Mouse (Mus musculus) kidney, embryonic 15.5 days (tissue): ENCODE measurements around the gene Sctr. TPM values are rescaled to one million over a fixed set of nuclear protein-coding genes. Genes with fewer than 3 reads are reported as not detected.

Experiments used
- ATAC-seq: fragments of 200-750 bp; cut with Nextera tagmentation; replicated peaks from 2 replicates; pipeline ENCODE4 v1.8.0; 2017; ENCODE audit warnings: moderate TSS enrichment; ENCODE audit not compliant: low FRiP score
- H3K27ac ChIP-seq: fragments of 300-500 bp; sonication (generic); 2 replicates; pipeline ENCODE4 v1.5.1; 2015; ENCODE audit warnings: mild to moderate bottlenecking, inconsistent platforms
- H3K27me3 ChIP-seq: fragments of 300-500 bp; sonication (generic); 2 replicates; pipeline ENCODE4 v1.6.1; 2015; ENCODE audit warnings: inconsistent platforms
- H3K36me3 ChIP-seq: fragments of 300-500 bp; sonication (generic); 2 replicates; pipeline ENCODE4 v1.6.1; 2015; ENCODE audit warnings: inconsistent platforms
- H3K4me1 ChIP-seq: fragments of 300-500 bp; sonication (generic); 2 replicates; pipeline ENCODE4 v1.6.1; 2015; ENCODE audit warnings: inconsistent platforms
- H3K4me2 ChIP-seq: fragments of 300-500 bp; sonication (generic); 2 replicates; pipeline ENCODE4 v1.6.1; 2015; ENCODE audit warnings: moderate library complexity, mild to moderate bottlenecking, inconsistent platforms
- H3K4me3 ChIP-seq: fragments of 300-500 bp; sonication (generic); replicated peaks from 2 replicates; pipeline ENCODE4 v1.5.1; 2015; ENCODE audit warnings: mild to moderate bottlenecking, inconsistent platforms
- H3K9ac ChIP-seq: fragments of 300-500 bp; sonication (generic); 2 replicates; pipeline ENCODE4 v1.6.1; 2015; ENCODE audit warnings: mild to moderate bottlenecking, inconsistent platforms
- H3K9me3 ChIP-seq: fragments of 300-500 bp; sonication (generic); replicated peaks from 2 replicates; pipeline ENCODE4 v1.6.1; 2016; ENCODE audit warnings: inconsistent platforms
- WGBS: fragments of 180-500 bp; shearing (Covaris S2); methylation state at CpG from one replicate; pipeline ENCODE4 v1.1.7; 2015; ENCODE audit warnings: mixed read lengths; 5-methylcytosine and 5-hydroxymethylcytosine counted together
- polyA plus RNA-seq: library from polyadenylated mRNA; unstranded; fragments of >200 nt; fragmentation: Nextera tagmentation; extraction: Ambion mirVana; gene quantifications from 2 replicates; pipeline ENCODE4 v1.2.1, GENCODE M21; 2015

Sctr gene
- polyA plus RNA-seq, 1 experiment from 2014 or later, result 1.2 TPM

DNA sequence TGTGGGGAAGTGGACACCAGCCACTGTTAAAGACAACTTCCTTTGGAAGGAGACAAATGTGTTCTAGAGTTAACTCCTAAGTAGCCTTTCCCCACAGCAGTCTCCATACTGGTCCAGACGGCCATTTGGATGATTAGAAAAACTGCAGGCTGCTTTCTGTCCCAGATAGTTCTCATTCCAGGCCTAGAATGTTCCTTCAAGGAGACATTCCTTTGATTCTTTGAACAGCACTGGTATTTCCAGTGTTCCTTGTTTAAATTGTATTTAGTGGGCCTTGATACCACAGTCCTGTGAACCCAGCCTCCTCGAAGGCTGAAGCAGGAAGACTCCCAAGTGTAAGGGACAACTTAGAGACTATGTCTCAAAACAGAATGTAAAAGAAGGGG is 26.8 kb downstream of the Sctr start:
- no peak for ATAC-seq
- Histone ChIP-seq H3K36me3 (no peaks in the 10 kb centered on the region), H3K9me3 (no peaks in the 10 kb centered on the region), H3K4me3 (no peak overlapping the region), H3K27ac (no peak overlapping the region), H3K4me1 (peaks cover 11% of the 10 kb centered on the region), H3K4me2 (no peak overlapping the region; the same call in 1 of the 2 replicates), H3K27me3 (no peaks in the 10 kb centered on the region), H3K9ac (no peak overlapping the region)
- WGBS, result 79% methylated on average over 2 of the region's 2 CpGs

DNA sequence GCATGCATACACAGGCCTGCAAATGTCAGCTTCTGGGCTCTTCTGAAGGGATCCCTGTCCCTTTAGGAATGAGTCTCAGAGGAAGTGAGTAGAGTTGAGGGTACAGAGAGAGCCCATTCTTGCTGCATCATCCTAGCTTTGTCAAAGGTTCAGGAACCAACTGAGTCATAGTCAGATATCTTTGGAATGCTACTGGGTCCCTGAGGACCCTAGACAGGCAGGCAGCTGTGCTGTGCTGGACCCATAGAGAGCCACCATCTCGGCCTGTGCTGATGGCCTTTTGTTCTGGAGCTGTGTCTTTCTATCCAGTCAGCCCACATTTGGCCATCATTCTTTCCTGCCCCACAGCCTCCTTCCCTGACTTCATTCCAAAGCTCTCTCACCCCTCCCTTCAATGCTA is 28.1 kb downstream of the Sctr start:
- Histone ChIP-seq H3K4me2 (no peak overlapping the region), H3K9ac (no peak overlapping the region), H3K4me3 (no peak overlapping the region), H3K27ac (no peak overlapping the region), H3K9me3 (no peaks in the 10 kb centered on the region), H3K27me3 (no peaks in the 10 kb centered on the region), H3K4me1 (peaks cover 11% of the 10 kb centered on the region), H3K36me3 (no peaks in the 10 kb centered on the region)
- no peak for ATAC-seq
- WGBS, result 53% methylated on average over 1 of the region's 1 CpGs

DNA sequence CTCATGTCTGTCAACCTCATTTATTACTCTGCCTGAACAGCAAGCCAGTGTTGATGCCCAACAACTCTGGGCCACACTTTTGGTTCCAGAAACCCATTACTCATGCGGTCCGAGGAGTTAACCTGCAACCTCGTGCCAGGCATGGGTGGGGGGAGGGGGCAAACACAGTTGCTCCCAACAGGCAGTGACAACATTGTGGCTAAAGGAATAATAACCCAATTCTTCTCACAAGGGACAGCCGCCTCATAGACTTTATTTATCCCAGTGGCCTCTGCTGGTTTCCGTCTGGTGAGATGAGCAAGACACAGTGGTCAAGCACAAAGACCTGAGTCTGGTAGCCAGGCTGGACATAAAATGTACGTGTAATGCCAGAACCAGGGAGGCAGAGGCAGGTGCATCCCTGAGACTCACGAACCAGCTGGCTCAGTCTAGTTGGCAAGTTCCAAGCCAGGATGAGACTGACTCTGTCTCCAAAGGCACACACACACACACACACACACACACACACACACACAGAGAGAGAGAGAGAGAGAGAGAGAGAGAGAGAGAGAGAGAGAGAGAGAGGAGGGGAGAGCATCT is 28.9 kb downstream of the Sctr start:
- Histone ChIP-seq H3K4me1 (peaks cover 11% of the 10 kb centered on the region), H3K9ac (no peak overlapping the region), H3K36me3 (no peaks in the 10 kb centered on the region), H3K27me3 (no peaks in the 10 kb centered on the region), H3K4me3 (no peak overlapping the region), H3K9me3 (no peaks in the 10 kb centered on the region), H3K27ac (no peak overlapping the region), H3K4me2 (no peak overlapping the region)
- ATAC-seq, result no peak
- WGBS, result 85% methylated on average over 7 of the region's 7 CpGs

DNA sequence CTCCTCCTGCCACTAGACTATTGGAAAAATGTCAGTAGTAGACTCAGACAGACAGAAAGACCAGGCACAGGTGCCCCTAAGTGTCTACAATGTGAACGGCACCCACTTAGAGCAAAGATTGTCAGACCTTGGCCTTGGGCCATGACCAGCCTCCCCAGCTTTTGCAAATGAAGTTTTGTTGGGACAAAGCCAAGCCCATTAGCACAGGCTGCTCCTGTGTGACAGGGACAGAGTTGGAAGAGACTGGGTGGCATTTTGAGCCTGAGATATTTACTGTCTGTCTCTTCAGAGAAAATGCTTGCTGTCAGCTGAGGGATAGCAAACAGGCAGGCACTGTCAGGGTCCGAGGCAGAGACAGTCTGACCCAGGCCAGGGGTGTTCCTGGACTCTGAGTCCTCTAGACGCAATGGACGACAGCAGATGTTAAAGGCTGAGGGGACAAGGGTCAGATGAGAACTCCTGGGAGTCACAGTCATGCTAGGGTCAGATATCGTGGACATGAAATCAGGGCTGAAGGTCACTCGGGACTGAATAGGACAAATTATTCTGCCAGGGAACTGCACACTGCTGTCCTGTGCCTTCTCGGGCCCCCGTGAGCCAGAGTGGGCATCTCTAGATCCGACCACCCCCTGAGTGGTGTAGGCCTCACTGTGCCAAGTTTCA is 30.5 kb downstream of the Sctr start:
- H3K4me1 ChIP-seq, result peaks cover 11% of the 10 kb centered on the region
- no peaks in the 10 kb centered on the region for H3K36me3 ChIP-seq
- 56% methylated on average over 9 of the region's 9 CpGs for WGBS
- H3K27ac ChIP-seq, result no peak overlapping the region
- H3K27me3 ChIP-seq, result no peaks in the 10 kb centered on the region
- no peak overlapping the region for H3K4me2 ChIP-seq
- H3K9me3 ChIP-seq, result no peaks in the 10 kb centered on the region
- no peak overlapping the region for H3K4me3 ChIP-seq
- ATAC-seq, result no peak
- H3K9ac ChIP-seq, result no peak overlapping the region

DNA sequence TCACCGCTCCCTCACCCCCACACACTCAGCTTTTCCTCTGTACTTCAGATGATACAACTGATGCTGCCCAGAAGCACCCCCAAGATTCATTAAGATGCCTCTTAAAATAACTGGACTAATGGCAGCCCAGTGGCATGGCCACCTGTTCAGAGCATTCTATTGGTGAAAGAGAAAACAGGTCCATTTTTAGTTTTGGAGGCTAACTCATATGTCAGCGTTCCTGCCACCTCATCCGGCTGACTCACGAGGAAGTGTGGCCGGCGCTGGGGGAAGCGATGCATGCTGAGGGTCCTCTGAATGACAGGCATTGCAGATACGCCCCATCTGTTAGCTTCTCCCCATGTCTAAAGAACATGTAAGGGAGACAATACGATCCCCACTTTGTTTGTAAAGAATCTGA is 31.9 kb downstream of the Sctr start:
- WGBS, result 67% methylated on average over 9 of the region's 9 CpGs
- no peak for ATAC-seq
- H3K27ac ChIP-seq, result no peak overlapping the region
- H3K36me3 ChIP-seq, result no peaks in the 10 kb centered on the region
- H3K27me3 ChIP-seq, result no peaks in the 10 kb centered on the region
- 0 out of 2 replicates have a peak, but pooled peaks cover 3% of the 10 kb centered on the region for H3K4me1 ChIP-seq
- H3K9ac ChIP-seq, result no peak overlapping the region
- no peak overlapping the region for H3K4me3 ChIP-seq
- no peak overlapping the region for H3K4me2 ChIP-seq
- H3K9me3 ChIP-seq, result no peaks in the 10 kb centered on the region

DNA sequence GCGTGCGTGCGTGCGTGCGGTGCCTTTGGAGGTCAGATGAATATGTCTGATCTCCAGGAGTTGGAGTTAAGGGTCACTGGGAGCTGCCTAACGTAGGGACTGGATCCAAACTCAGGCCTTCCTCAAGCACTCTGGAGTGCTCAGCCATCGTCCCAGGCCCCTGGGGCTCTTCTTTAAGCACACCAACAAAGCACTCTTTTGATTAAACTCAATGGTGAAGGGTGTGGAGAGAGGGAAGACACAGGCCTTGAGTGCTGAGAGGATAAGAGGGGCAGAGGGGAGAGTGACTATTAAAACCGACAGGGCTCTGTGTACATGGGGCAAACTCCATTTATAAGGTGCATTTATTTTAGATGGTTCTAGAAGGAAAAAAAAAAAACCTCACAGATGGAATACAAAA is 35.7 kb downstream of the Sctr start:
- H3K27me3 ChIP-seq, result no peaks in the 10 kb centered on the region
- no peak for ATAC-seq
- WGBS, result 85% methylated on average over 8 of the region's 8 CpGs
- no peak overlapping the region for H3K4me2 ChIP-seq
- H3K27ac ChIP-seq, result no peak overlapping the region
- H3K9me3 ChIP-seq, result no peaks in the 10 kb centered on the region
- H3K9ac ChIP-seq, result no peak overlapping the region
- H3K4me3 ChIP-seq, result no peak overlapping the region
- H3K4me1 ChIP-seq, result no peaks in the 10 kb centered on the region
- H3K36me3 ChIP-seq, result no peaks in the 10 kb centered on the region

DNA sequence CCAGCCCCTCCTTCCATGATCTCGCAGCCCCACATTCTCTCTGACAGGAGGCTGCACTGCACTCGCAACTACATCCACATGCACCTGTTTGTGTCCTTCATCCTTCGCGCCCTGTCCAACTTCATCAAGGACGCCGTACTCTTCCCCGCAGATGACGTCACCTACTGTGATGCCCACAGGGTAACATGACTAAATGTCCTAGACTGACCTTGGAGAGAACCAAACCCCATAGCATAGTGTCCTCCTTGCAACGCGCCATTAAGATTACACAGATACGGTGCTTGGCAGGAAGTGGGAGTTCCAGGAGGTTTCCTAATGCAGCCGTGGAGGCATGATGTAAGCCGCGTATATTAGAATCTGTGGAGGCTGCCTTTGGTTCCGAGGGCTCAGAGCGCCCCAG is 37.9 kb downstream of the Sctr start:
- WGBS, result 71% methylated on average over 16 of the region's 16 CpGs
- H3K4me1 ChIP-seq, result no peaks in the 10 kb centered on the region
- H3K27me3 ChIP-seq, result no peaks in the 10 kb centered on the region
- no peaks in the 10 kb centered on the region for H3K36me3 ChIP-seq
- H3K4me2 ChIP-seq, result no peak overlapping the region
- no peak overlapping the region for H3K9ac ChIP-seq
- H3K4me3 ChIP-seq, result no peak overlapping the region
- 0 out of 2 replicates have a peak, but pooled peaks have one; percentile 33 for ATAC-seq
- no peaks in the 10 kb centered on the region for H3K9me3 ChIP-seq
- H3K27ac ChIP-seq, result no peak overlapping the region

DNA sequence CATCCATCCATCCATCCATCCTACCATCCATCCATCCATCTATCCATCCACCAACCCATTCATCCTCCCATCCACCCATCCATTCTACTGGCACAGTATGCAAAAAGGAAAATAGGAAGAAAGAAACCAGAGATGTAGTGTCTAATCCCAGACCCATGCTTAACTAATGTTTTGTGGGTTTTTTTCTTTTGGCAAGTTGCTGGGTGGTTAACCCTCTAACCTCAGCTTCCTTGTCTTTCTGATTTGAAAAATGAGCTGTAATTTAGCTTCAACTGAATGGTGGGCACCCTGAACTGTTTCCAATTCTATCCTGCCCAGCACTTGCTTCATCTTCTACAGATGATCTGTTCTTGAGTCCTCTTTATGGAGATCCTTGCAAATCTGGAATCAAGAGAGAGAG is 40.6 kb downstream of the Sctr start:
- Histone ChIP-seq H3K4me2 (no peak overlapping the region), H3K9ac (no peak overlapping the region), H3K36me3 (no peaks in the 10 kb centered on the region), H3K4me1 (peaks cover 10% of the 10 kb centered on the region), H3K27me3 (no peaks in the 10 kb centered on the region), H3K27ac (no peak overlapping the region), H3K9me3 (no peaks in the 10 kb centered on the region), H3K4me3 (no peak overlapping the region)
- ATAC-seq, result no peak

DNA sequence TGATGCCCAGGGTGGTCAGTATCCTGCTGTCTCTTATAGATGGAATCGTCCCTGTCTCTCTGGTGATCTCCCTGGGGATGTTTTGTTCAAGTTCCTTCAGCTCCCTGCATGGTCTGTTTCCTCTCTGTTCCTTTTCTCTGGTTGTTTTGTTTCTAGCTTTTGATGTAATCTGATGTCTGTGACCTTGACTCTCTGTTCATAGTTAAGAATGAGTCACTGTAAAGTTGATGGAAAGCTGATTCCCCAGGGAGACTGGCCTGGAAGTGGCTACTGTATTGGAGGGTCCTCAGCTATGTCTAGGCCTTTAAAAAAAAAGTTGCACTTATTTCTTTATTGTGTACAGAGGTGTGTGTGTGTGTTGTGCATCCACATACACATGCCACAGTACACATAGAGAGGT is 44.4 kb downstream of the Sctr start:
- ATAC-seq, result no peak
- Histone ChIP-seq H3K9ac (no peak overlapping the region), H3K36me3 (no peaks in the 10 kb centered on the region), H3K27ac (no peak overlapping the region), H3K4me2 (no peak overlapping the region), H3K27me3 (no peaks in the 10 kb centered on the region), H3K4me3 (no peak overlapping the region), H3K9me3 (no peaks in the 10 kb centered on the region), H3K4me1 (peaks cover 19% of the 10 kb centered on the region)
- 8% methylated on average over 1 of the region's 1 CpGs for WGBS

DNA sequence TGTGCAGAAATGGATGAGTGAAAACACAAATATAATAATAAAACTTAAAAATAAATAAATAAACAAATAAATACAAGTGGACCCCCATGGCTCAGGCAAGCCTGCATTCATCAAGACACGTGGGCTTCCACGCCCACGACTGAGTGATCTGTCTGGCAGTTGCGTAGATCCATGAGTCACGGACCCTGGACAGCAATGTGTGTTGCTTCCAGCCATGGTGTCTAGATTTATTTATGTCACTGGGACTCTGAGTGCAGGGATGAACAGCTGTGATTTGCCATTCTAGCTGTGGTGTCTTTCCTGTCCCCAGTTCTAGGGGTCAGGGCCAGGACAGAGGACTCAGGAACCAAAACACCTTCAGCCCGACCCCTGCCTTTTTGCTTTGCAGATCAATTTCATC is 48.3 kb downstream of the Sctr start:
- H3K9me3 ChIP-seq, result no peaks in the 10 kb centered on the region
- no peak overlapping the region for H3K27ac ChIP-seq
- no peak overlapping the region for H3K4me3 ChIP-seq
- peaks cover 38% of the 10 kb centered on the region for H3K4me1 ChIP-seq
- no peak for ATAC-seq
- no peak overlapping the region for H3K4me2 ChIP-seq
- no peaks in the 10 kb centered on the region for H3K27me3 ChIP-seq
- WGBS, result 38% methylated on average over 6 of the region's 6 CpGs
- no peaks in the 10 kb centered on the region for H3K36me3 ChIP-seq
- H3K9ac ChIP-seq, result no peak overlapping the region

DNA sequence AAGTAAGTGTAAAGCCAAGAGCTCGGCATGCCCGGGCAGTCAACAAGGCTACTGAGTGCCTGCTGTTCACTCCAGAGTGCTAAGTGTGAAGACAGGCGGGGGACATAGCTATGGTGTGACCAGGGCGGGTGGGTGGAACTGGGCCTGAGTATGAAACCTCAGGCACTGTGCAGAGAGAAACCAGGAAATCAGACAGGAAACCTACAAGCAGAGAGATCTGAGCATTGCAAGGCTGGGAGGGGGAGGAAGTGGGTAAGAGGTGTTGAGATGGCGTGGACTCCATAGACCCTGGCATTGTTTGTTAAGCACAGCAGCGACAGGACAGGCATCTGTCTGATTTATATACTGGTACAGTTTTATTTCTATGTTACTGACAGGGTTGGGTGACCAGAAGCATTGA is 48.8 kb downstream of the Sctr start:
- H3K36me3 ChIP-seq, result no peaks in the 10 kb centered on the region
- H3K27me3 ChIP-seq, result no peaks in the 10 kb centered on the region
- 57% methylated on average over 6 of the region's 6 CpGs for WGBS
- ATAC-seq, result 0 out of 2 replicates have a peak, but pooled peaks have one; percentile 17
- no peak overlapping the region for H3K4me2 ChIP-seq
- no peak overlapping the region for H3K4me3 ChIP-seq
- H3K9ac ChIP-seq, result no peak overlapping the region
- no peaks in the 10 kb centered on the region for H3K9me3 ChIP-seq
- peaks cover 37% of the 10 kb centered on the region for H3K4me1 ChIP-seq
- no peak overlapping the region for H3K27ac ChIP-seq

DNA sequence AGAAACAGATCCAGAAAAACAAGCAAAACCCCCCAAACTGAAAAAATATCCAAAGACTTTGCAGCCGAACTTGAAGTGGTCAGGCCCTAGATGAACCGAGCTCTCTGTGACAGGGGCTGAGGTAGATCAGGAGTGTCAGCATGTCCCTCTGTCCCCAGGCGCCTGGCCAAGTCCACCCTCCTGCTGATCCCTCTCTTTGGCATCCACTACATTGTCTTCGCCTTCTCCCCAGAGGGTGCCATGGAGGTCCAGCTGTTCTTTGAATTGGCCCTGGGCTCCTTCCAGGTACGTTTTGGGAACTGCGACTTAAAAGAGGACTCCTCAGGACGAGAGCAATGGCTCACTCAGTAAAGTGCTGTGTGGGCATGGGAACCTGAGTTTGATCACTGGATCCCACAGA is 49.5 kb downstream of the Sctr start:
- H3K27ac ChIP-seq, result no peak overlapping the region

DNA sequence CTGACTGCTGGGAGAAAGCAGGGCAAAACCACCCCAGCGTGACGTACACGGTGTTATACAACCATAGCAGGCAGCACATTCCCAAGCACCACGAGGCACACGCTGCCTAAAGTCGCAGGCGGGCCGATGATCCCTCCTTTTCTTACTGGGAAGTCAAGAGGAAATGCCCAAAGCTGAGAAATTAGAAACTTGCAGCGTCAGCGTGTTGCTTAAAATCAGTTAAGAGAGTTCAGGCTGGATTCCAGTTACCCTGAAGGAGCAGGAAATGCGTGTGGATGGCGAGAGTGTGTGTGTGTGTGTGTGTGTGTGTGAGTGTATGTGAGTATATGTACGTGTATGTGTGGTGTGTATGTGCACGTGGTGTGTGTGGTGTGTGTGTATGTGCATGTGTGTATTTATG is 50.4 kb downstream of the Sctr start:
- H3K4me3 ChIP-seq, result no peak overlapping the region
- H3K27ac ChIP-seq, result peak overlapping the region; percentile 73
- no peak overlapping the region for H3K9ac ChIP-seq
- H3K9me3 ChIP-seq, result no peaks in the 10 kb centered on the region
- peak overlapping the region; percentile 16; the same call in 1 of the 2 replicates for H3K4me2 ChIP-seq
- no peak; the same call in 1 of the 2 replicates for ATAC-seq
- no peaks in the 10 kb centered on the region for H3K36me3 ChIP-seq
- WGBS, result 28% methylated on average over 14 of the region's 14 CpGs
- peaks cover 28% of the 10 kb centered on the region for H3K4me1 ChIP-seq
- no peaks in the 10 kb centered on the region for H3K27me3 ChIP-seq

More for the DNA sequence above, 49.5 kb downstream of the Sctr start:
- WGBS, result 79% methylated on average over 7 of the region's 7 CpGs
- no peak overlapping the region for H3K4me2 ChIP-seq
- H3K4me3 ChIP-seq, result no peak overlapping the region
- H3K4me1 ChIP-seq, result peaks cover 30% of the 10 kb centered on the region
- H3K36me3 ChIP-seq, result no peaks in the 10 kb centered on the region
- no peaks in the 10 kb centered on the region for H3K27me3 ChIP-seq
- H3K9me3 ChIP-seq, result no peaks in the 10 kb centered on the region
- H3K9ac ChIP-seq, result no peak overlapping the region
- ATAC-seq, result no peak
